Mouse (Mus musculus): Measurements from ENCODE around the gene Washc4.

The Washc4 gene

GRCm38 (mm10) chr10:83592616-83593015, 49.1 kb downstream of the Washc4 start:
- in situ Hi-C loops (cut with MboI, MseI), result no loop called here

GRCm38 (mm10) chr10:83594526-83594925, 51.0 kb downstream of the Washc4 start:
- in situ Hi-C loops (cut with MboI, MseI), result no loop called here

DNA sequence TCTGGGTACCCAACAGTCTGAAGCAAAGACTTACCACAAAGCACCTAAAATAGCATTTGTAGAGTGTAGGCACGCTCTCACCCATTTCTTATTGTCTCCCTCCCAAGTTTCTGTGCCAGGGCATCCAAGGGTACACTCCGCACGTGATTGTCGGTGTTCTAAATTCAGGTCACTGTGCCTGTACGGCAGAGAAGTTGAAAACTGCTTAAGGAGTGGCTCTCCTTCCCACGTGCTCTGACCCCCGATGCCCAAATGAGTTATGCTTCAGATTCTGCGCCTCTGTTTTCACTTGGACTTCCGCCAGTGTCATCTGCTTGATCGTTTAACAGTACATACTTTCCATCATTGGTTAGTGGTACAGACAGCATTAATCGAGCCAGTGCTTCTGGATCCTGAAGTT, 57.1 kb downstream of the Washc4 start:
- in situ Hi-C loops (cut with MboI, MseI), result no loop called here

GRCm38 (mm10) chr10:83603956-83604564, 60.5 kb downstream of the Washc4 start:
- in situ Hi-C loops (cut with MboI, MseI), result no loop called here

DNA sequence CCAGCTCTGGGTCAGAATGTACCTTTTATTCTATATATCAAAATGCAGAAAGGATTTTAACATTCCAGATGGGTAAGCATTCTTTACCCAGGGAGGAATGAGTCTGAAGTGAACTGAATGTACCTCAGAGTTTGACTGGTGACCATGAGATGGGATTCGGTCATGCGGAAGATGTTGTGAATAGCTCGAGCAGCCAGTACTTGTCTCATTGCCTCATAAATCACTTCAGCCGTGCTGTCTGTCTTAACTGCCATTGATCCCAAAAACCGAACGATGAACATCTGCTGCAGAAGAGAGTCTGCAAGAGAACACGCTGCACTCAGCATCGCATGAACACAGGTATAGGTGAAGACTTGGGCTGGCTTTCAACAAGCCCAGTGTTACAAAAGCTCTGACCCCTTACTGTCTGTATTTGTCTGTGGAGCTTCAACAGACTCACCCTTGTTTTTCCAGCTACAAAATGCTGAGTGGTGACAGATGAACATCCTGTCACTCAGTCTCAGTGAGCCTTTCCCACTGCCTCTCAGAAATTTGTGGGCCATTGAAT, 62.2 kb downstream of the Washc4 start:
- in situ Hi-C loops (cut with MboI, MseI), result no loop called here

- in situ Hi-C loops (cut with MboI, MseI), result no loop called here
These were observed 63.6 kb downstream of the Washc4 start for GRCm38 (mm10) chr10:83607111-83607510.

DNA sequence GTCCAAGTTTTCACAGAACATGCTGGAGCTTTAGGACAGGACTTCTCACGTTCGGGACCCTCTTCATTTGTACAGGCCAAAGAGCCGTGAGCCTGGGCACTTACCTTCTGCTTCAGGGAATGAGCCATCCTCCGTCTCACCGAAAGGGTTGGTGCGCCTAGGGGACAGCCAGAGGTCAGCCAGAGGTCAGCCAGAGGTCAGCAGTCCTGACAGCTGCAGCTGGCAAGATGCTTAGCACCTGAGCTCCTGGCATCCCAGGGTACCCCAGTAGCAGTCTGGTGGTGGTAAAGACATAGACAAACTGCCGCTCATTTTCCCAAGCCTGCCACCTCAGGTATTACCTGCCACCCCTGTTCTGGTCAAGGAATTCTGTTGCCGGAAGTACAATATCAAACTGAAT, 65.0 kb downstream of the Washc4 start:
- in situ Hi-C loops (cut with MboI, MseI), result no loop called here

GRCm38 (mm10) chr10:83610518-83610917, 67.0 kb downstream of the Washc4 start:
- in situ Hi-C loops (cut with MboI, MseI), result no loop called here

DNA sequence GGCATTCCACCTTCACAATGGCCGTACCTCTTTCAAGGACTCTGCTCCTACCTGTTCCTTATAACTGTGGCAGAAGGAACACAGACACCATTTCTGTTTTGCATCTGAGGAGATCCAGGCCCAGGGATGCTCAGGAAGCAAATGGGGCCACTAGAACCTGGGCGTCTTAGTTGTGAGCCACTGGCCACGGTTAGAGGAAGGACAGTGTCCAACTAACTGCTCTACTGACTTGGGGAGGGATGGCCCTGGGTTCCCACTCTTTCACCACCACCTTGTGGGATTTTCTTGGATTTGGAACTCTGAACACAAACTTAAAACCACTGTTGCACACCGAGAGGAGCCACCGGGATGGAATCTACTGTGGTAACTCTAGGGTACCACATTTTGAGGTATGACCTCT, 68.3 kb downstream of the Washc4 start:
- in situ Hi-C loops (cut with MboI, MseI), result no loop called here

GRCm38 (mm10) chr10:83612648-83613215, 69.2 kb downstream of the Washc4 start:
- in situ Hi-C loops (cut with MboI, MseI), result no loop called here

- in situ Hi-C loops (cut with MboI, MseI), result no loop called here
These were observed 73.8 kb downstream of the Washc4 start for GRCm38 (mm10) chr10:83617366-83617765.

DNA sequence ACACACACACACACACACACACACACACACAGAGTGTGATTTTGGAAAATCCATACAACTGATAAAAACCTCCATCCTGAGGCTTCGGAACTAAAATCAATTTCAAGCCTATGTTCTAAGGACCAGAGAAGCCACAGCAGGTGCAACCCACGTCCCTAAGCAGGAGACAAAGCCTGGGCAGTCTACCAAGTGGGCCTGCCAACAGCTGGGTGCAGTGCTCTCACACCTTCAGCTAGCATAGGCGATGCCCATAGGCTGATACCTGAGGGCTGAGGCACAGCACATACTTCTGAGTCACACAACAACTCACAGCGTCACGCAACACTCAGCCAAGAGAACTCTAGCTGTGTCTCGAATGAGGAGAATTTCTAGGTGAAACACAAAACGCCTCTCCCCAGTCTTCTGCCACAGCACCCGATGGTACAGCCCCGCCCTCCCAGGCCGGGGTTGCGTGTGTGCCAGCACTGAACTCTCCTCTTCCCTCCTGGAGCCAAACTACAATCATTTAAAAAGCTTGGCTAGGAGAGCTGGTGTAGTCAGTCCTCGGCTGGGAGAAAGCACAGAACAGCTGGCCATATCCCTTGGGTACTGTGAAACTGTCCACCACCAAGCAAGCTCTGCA, 75.4 kb downstream of the Washc4 start:
- in situ Hi-C loops (cut with MboI, MseI), result no loop called here

DNA sequence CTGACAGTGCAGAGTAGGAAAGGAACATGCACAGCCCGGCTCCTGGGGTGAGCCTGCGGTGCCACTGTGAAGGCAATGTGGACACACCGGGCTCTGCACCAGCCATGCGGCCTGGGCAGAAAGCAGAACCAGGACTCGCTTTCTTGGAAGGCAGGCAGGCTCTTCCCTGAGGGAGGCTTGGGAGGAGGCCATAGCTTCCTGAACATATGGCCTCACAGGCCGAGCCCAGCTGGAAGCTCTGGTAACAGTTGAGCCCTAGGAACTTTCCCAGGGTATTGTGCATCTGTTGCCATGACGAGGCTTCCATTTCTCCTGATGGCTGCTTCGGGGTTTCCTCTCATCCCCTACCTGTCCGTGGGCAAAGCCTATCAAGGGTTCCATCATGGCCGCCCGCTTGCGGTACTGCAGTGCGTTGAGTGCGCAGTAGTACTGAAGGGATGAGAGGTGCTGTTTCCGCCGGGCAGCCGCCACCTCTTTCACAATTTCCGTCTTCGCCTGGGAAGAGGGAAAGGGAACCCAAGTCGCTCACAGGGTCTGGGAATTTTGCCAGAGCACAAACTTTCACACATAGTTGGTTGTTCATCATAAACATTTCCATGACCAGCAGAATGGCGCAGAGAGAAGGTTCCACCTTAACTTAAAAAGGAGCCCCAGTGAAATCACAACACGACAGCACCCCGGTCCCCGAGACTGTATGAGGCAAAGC, 77.0 kb downstream of the Washc4 start:
- in situ Hi-C loops (cut with MboI, MseI), result no loop called here

DNA sequence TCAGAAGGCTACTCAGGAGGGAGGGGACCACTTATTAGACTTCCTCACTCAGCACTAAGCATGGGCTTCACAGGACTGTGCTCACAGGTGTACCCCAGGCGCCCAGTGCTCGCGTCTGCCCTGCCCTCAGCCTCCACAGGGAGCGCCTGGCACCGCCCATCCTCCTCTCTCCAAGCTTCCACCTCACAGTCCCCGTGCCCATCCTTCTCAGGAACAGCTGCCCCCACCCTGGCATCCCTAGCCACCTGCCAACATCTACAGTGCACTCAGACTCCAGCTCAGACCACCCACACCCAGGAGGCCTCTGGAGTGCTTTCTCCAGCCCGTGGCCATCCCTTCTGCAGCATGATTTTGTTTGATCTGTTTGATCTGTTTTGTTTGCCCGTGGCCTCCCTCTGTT, 80.5 kb downstream of the Washc4 start:
- in situ Hi-C loops (cut with MboI, MseI), result no loop called here

DNA sequence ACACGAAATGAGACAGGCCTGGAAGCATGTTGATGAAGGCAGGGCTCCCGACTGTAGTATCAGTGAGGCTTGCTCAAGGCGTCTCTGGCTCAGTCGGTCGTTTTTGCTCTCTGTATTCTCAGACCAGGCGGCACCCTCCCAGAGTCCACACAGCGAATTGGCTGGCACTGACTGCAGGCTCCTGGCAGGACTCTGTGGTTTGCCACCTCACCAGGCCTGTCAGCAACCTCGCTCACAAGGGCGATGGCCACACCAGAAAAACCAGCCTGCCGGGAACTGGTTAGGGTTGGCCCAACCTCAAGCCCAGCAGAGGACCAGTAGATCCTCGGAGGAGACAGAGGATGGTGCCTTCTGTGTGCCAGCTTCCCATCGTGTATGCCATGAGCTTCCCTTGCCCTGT, 81.3 kb downstream of the Washc4 start:
- in situ Hi-C loops (cut with MboI, MseI), result no loop called here

GRCm38 (mm10) chr10:83627113-83627687, 83.6 kb downstream of the Washc4 start:
- in situ Hi-C loops (cut with MboI, MseI), result no loop called here

DNA sequence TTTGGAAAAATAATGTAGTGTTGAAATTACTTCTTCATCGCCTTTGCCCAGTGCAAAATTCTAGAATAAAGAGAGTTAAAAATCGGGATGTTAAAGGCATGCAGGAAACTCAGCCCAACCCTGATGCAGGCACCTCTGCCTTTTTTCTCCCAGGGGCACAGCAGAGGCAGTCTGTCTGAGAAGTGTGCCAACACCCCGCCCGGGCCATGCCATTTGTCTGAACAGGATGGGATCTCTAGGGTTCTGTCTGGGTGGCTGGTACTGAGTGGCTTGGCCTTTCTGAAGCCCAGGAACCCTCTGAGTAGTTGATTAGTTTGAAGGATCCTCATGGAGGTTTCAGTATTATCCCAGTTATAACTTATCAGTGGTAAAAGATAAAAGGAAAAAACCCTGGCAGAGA, 84.7 kb downstream of the Washc4 start:
- in situ Hi-C loops (cut with MboI, MseI), result no loop called here

DNA sequence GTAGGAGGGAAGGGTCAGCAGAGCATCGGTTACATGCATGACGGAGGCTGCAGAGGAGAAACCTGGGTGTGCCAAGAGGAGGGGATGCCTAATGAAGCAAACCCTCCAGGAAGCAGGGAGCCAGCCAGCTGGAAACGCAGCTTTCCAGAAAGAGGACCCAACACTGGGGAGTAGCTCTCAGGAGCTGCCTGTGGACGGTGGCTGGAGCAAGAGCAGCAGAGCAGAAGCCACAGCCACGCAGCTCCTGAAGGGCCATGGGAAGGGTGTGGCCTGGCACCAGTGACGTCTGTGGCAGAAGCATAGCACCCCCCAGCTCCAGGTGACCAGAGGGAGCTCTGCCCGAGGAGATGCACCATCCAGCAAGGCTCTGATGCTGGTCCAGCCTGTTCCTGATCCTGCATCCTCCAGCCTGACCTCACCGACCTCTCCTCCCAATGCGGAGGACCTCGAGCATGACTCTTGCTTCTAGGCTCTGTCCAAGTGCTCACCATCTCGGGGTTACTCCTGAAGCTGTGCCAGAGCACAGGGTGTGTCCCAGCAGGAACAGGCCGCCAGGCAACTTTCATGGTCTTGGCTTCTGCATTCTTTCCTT, 85.7 kb downstream of the Washc4 start:
- in situ Hi-C loops (cut with MboI, MseI), result no loop called here

- in situ Hi-C loops (cut with MboI, MseI), result no loop called here
These were observed 86.3 kb downstream of the Washc4 start for GRCm38 (mm10) chr10:83629878-83630277.

DNA sequence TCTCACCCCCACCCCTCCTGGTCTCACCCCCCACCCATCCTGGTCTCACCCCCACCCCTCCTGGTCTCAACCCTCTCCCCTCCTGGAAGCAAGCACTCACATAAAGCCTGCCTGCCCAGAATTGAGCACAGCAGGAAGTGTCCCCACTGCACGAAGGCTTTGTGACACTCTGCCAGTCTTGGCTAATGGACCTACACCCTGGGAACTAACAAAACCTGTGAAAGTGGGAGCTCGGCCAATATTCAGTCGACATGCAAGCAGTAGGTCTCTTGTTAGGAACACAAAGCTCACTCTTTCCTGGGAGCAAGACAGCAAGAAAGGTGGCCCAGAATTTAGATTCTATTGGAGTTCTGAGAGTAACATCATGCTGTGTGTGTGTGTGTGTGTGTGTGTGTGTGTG, 87.3 kb downstream of the Washc4 start:
- in situ Hi-C loops (cut with MboI, MseI), result no loop called here

DNA sequence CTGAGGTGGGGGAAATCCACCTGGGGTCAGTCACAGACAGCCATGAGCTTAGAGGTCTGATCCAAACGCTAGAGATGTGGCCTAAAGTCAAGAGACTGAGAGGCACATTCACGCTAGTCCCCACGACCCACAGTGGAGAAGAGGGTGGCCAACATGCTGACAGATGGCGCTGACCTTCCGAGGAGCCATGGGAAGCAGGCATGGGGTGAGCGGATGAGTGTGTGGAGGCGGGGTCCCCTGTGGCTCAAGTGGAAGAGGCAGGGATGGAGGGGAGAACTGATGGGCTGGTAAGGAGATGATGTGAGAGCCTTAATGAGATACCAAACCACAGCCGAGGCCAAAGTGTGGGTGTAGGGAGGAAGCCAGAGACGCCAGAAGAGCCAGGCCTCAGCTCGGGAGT, 88.2 kb downstream of the Washc4 start:
- in situ Hi-C loops (cut with MboI, MseI), result no loop called here

Measured in T-helper 1 cell (primary cell).